Mouse (Mus musculus): ENCODE measurements around the gene Fbxo11. TPM values are rescaled to one million over a fixed set of nuclear protein-coding genes. Genes with fewer than 3 reads are reported as not detected.
A peak's percentile ranks its signal among the peaks of the same experiment; 100 is the strongest.
"Not testable (repeated sequence)": the region's sequence is repeated elsewhere in the genome, so short reads cannot be mapped to it uniquely, and the experiment has no call there.

Fbxo11 gene
- total RNA-seq, 4 experiments from 2014 or later, result 109 to 125 (median 118) TPM

GRCm38 (mm10) chr17:87968483-87968926 lies 96.6 kb downstream of the Fbxo11 start:
- not testable (repeated sequence) for DNase-seq (ENCODE audit: low spot score in 2 of 2)

GRCm38 (mm10) chr17:87963081-87964075 lies 101.7 kb downstream of the Fbxo11 start:
- no peak for DNase-seq (ENCODE audit: low spot score in 2 of 2)

GRCm38 (mm10) chr17:87959931-87960330 lies 105.2 kb downstream of the Fbxo11 start:
- not testable (repeated sequence) for DNase-seq (ENCODE audit: low spot score in 2 of 2)

GRCm38 (mm10) chr17:87959406-87959805 lies 105.7 kb downstream of the Fbxo11 start:
- DNase-seq (ENCODE audit: low spot score in 2 of 2), result not testable (repeated sequence)

GRCm38 (mm10) chr17:87958283-87958682 lies 106.8 kb downstream of the Fbxo11 start:
- DNase-seq (ENCODE audit: low spot score in 2 of 2), result no peak

GRCm38 (mm10) chr17:87957096-87957840 lies 107.8 kb downstream of the Fbxo11 start:
- DNase-seq (ENCODE audit: low spot score in 2 of 2), result no peak

- not testable (repeated sequence) for DNase-seq (ENCODE audit: low spot score in 2 of 2)
Measured at GRCm38 (mm10) chr17:87954618-87955124, 110.4 kb downstream of the Fbxo11 start.

- DNase-seq (ENCODE audit: low spot score in 2 of 2), result peak; percentile 55 to 85
Measured at GRCm38 (mm10) chr17:87948965-87949584, 116.0 kb downstream of the Fbxo11 start.

Other genes with a start within 250 kb of the Fbxo11 start
- gene Rpl36-ps4, start 144.3 kb downstream of the Fbxo11 start, total RNA-seq (2022), result not detected
- gene Msh6, start 90.2 kb downstream of the Fbxo11 start, total RNA-seq (2022), result 10 to 100 TPM; 15.0 to 15.8 (median 15.6) TPM

Data from layer of hippocampus, adult 8-10 months (tissue).